Mouse (Mus musculus): Measurements from ENCODE around the gene Ppp4r1. TPM values are rescaled to one million over a fixed set of nuclear protein-coding genes. Genes with fewer than 3 reads are reported as not detected.

Ppp4r1 gene
- polyA plus RNA-seq, 1 experiment from 2014 or later: 14.2 TPM

DNA sequence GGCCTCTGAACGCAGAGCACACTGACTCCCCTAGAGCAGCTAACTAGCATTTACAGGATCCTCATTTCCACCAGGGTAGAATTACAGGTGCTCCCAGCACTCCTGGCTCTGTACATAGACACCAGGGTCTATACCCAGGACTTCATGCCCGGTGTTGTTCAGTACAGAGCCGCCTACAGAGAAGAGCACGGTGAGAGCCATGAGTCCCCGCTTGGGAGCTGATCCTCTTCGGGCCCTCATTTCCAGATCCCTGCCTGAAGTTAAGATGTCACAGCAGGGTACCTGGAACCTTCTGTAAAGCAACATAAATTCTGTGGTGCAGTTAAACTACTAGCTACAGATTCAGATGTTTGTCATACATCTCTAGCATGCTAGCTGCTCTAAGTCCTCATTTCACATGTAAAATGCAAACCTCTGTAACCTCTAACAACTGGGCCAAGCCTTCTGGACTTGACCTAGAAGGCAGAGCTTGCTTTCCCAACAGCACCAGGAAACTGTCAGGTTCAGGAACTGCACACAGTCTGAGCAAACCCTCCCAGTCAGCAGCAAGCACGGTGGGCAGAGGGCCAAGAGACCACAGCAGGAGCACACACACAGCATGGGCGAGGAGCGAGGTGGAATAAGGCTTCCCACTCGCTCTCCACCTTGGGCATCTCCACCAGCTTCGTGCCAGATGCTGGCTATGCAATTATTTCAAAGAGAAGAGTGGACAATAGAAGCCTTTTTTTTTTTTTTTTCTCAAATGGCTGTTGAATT is 65.5 kb downstream of the Ppp4r1 start:
- H3K27ac ChIP-seq (replicated peaks): no peak overlapping the region
- ATAC-seq (ENCODE audit: low FRiP score, low TSS enrichment) (no peak), DNase-seq (ENCODE audit: low spot score) (peak; percentile 44)
- no peak overlapping the region for H3K4me2 ChIP-seq (replicated peaks; ENCODE audit: low read depth)
- no peaks in the 10 kb centered on the region for H3K4me1 ChIP-seq (replicated peaks; ENCODE audit: control insufficient read depth, insufficient read depth)
- no peak for TF ChIP-seq CTCF (IDR thresholded peaks at IDR 0.05; ENCODE audit: low read depth)
- no peak for TF ChIP-seq EP300 (optimal IDR thresholded peaks at IDR 0.05)
- no peak overlapping the region for H3K9ac ChIP-seq (ENCODE audit: low read length)
- no peaks in the 10 kb centered on the region for H3K27me3 ChIP-seq (ENCODE audit: control insufficient read depth, insufficient read depth, low read length)
- no peaks in the 10 kb centered on the region for H3K9me3 ChIP-seq (ENCODE audit: control insufficient read depth, low read length)
- no peak overlapping the region for H3K4me3 ChIP-seq (ENCODE audit: low read depth, low read length)
- H3K36me3 ChIP-seq (ENCODE audit: control insufficient read depth, insufficient read depth, low read length): peaks cover 22% of the 10 kb centered on the region
- 80% methylated on average over 11 of the region's 11 CpGs for WGBS

DNA sequence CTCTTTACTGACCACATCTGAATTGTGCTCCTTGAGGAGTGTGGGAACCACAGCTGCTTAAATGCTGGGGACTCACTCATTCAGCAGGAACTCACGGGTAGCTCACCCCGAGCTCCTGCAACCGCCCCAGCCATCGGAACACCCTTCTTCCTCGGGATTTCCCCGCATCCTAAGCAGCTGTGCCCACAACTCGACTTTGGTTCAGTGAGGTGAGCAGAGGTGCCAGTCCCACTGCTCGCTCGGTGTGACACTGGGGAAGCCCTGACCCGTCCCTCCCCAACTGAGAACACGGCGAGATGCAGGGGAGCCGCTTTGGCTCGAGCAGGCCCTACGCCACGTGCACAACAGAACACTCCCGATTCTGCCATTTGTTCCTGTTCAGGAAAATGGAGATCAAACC is 68.1 kb downstream of the Ppp4r1 start:
- TF ChIP-seq EP300 (optimal IDR thresholded peaks at IDR 0.05) (no peak), CTCF (IDR thresholded peaks at IDR 0.05; ENCODE audit: low read depth) (no peak)
- Histone ChIP-seq H3K4me3 (ENCODE audit: low read depth, low read length) (no peak overlapping the region), H3K9me3 (ENCODE audit: control insufficient read depth, low read length) (no peaks in the 10 kb centered on the region), H3K4me1 (replicated peaks; ENCODE audit: control insufficient read depth, insufficient read depth) (no peaks in the 10 kb centered on the region), H3K36me3 (ENCODE audit: control insufficient read depth, insufficient read depth, low read length) (peaks cover 24% of the 10 kb centered on the region), H3K27ac (replicated peaks) (no peak overlapping the region), H3K4me2 (replicated peaks; ENCODE audit: low read depth) (no peak overlapping the region), H3K9ac (ENCODE audit: low read length) (no peak overlapping the region), H3K27me3 (ENCODE audit: control insufficient read depth, insufficient read depth, low read length) (no peaks in the 10 kb centered on the region)
- ATAC-seq (ENCODE audit: low FRiP score, low TSS enrichment) (no peak), DNase-seq (ENCODE audit: low spot score) (no peak)
- WGBS: 91% methylated on average over 17 of the region's 17 CpGs

DNA sequence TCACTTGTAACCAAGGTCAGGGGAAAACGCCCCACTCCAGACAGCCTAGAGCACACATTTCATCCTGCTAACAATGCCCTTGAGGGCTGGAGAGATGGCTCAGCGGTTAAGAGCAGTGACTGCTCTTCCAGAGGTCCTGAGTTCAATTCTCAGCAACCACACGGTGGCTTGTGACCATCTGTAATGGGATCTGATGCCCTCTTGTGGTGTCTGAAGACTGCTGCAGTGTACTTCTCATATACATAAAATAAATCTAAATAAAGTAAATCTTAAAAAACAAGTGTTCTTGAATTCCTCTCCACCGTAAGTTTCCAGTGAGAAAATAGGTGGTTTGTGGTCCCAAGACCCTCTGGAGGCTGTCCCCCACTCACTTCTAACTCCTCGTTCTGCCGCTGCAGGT is 69.4 kb downstream of the Ppp4r1 start:
- WGBS: 86% methylated on average over 6 of the region's 6 CpGs
- Histone ChIP-seq H3K27me3 (ENCODE audit: control insufficient read depth, insufficient read depth, low read length) (no peaks in the 10 kb centered on the region), H3K9me3 (ENCODE audit: control insufficient read depth, low read length) (no peaks in the 10 kb centered on the region), H3K36me3 (ENCODE audit: control insufficient read depth, insufficient read depth, low read length) (peaks cover 24% of the 10 kb centered on the region), H3K4me3 (ENCODE audit: low read depth, low read length) (no peak overlapping the region), H3K4me1 (replicated peaks; ENCODE audit: control insufficient read depth, insufficient read depth) (no peaks in the 10 kb centered on the region), H3K4me2 (replicated peaks; ENCODE audit: low read depth) (no peak overlapping the region), H3K27ac (replicated peaks) (no peak overlapping the region), H3K9ac (ENCODE audit: low read length) (no peak overlapping the region)
- ATAC-seq (ENCODE audit: low FRiP score, low TSS enrichment): no peak
- TF ChIP-seq EP300 (optimal IDR thresholded peaks at IDR 0.05) (no peak), CTCF (IDR thresholded peaks at IDR 0.05; ENCODE audit: low read depth) (peak; percentile 54)
- DNase-seq (ENCODE audit: low spot score): no peak

DNA sequence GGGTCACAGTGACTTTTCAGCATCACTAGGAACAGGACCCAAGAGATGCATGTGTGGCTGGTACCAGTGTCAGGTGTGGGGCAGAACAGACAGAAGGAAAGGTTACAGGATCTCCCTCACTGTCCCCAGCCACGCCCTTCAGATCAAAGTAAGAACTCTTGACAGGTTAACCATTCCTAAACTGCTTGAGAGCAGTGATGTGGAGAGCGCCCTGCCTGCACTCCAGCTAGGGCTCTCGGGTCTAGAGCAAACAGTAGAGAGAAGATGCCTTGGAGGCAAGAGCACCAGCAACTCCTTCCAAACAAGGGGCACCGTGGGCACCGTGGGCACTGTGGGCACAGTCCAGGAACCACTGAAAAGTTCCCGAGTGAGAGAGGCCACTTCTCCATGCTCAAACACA is 71.0 kb downstream of the Ppp4r1 start:
- ATAC-seq (ENCODE audit: low FRiP score, low TSS enrichment): no peak
- no peak for TF ChIP-seq CTCF (IDR thresholded peaks at IDR 0.05; ENCODE audit: low read depth)
- TF ChIP-seq EP300 (optimal IDR thresholded peaks at IDR 0.05): no peak
- H3K4me3 ChIP-seq (ENCODE audit: low read depth, low read length): no peak overlapping the region
- no peak overlapping the region for H3K27ac ChIP-seq (replicated peaks)
- DNase-seq (ENCODE audit: low spot score): no peak
- H3K27me3 ChIP-seq (ENCODE audit: control insufficient read depth, insufficient read depth, low read length): no peaks in the 10 kb centered on the region
- H3K9ac ChIP-seq (ENCODE audit: low read length): no peak overlapping the region
- H3K4me2 ChIP-seq (replicated peaks; ENCODE audit: low read depth): no peak overlapping the region
- H3K36me3 ChIP-seq (ENCODE audit: control insufficient read depth, insufficient read depth, low read length): peaks cover 29% of the 10 kb centered on the region
- no peaks in the 10 kb centered on the region for H3K4me1 ChIP-seq (replicated peaks; ENCODE audit: control insufficient read depth, insufficient read depth)
- WGBS: 75% methylated on average over 6 of the region's 6 CpGs
- no peaks in the 10 kb centered on the region for H3K9me3 ChIP-seq (ENCODE audit: control insufficient read depth, low read length)

DNA sequence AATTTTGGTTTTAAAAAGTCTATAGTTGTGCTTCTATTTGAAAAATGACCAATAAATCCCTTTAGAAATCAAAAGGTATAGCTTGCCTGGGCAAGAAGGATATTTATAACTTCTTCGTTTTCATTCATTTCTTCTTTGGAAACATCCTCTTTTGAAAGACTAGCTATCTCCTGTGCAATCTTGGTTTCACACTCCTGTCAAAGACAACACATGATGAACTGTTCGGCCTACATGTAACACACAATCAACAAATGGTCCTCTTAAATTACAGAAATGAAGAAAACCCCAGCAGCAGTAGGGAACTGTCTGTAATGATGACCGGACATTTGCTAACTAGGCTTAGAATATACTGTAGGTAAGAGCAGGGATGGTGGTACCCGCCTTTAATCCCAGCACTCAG is 71.6 kb downstream of the Ppp4r1 start:
- Histone ChIP-seq H3K27ac (replicated peaks) (no peak overlapping the region), H3K36me3 (ENCODE audit: control insufficient read depth, insufficient read depth, low read length) (peaks cover 30% of the 10 kb centered on the region), H3K9ac (ENCODE audit: low read length) (no peak overlapping the region), H3K4me1 (replicated peaks; ENCODE audit: control insufficient read depth, insufficient read depth) (no peaks in the 10 kb centered on the region), H3K9me3 (ENCODE audit: control insufficient read depth, low read length) (no peaks in the 10 kb centered on the region), H3K4me2 (replicated peaks; ENCODE audit: low read depth) (no peak overlapping the region), H3K27me3 (ENCODE audit: control insufficient read depth, insufficient read depth, low read length) (no peaks in the 10 kb centered on the region), H3K4me3 (ENCODE audit: low read depth, low read length) (no peak overlapping the region)
- DNase-seq (ENCODE audit: low spot score): no peak
- no peak for ATAC-seq (ENCODE audit: low FRiP score, low TSS enrichment)
- TF ChIP-seq EP300 (optimal IDR thresholded peaks at IDR 0.05) (no peak), CTCF (IDR thresholded peaks at IDR 0.05; ENCODE audit: low read depth) (no peak)
- WGBS: 73% methylated on average over 4 of the region's 4 CpGs

DNA sequence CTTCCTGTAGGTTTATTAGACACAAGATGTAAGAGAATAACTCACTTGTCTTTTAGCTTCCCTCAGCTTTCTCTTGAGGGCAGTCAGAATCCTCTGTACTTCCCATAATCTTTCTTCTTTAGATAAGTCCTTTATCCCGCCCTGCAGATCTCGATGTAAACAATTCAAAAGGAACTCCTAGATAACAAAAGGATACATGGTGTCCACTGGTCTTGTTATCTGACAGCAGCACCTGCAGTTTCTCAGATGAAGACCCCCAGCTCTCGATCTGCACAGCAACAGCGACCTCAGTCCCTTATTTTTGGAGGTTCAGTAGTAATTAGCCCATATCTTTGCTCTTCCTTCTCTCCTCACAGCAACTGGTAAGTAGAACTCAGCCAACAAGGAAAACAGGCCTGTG is 75.2 kb downstream of the Ppp4r1 start:
- no peak overlapping the region for H3K27ac ChIP-seq (replicated peaks)
- H3K9ac ChIP-seq (ENCODE audit: low read length): no peak overlapping the region
- TF ChIP-seq CTCF (IDR thresholded peaks at IDR 0.05; ENCODE audit: low read depth) (no peak), EP300 (optimal IDR thresholded peaks at IDR 0.05) (no peak)
- no peak overlapping the region for H3K4me3 ChIP-seq (ENCODE audit: low read depth, low read length)
- no peaks in the 10 kb centered on the region for H3K9me3 ChIP-seq (ENCODE audit: control insufficient read depth, low read length)
- no peak for ATAC-seq (ENCODE audit: low FRiP score, low TSS enrichment)
- H3K36me3 ChIP-seq (ENCODE audit: control insufficient read depth, insufficient read depth, low read length): peaks cover 16% of the 10 kb centered on the region
- WGBS: 45% methylated on average over 4 of the region's 4 CpGs
- DNase-seq (ENCODE audit: low spot score): no peak
- no peaks in the 10 kb centered on the region for H3K4me1 ChIP-seq (replicated peaks; ENCODE audit: control insufficient read depth, insufficient read depth)
- H3K27me3 ChIP-seq (ENCODE audit: control insufficient read depth, insufficient read depth, low read length): no peaks in the 10 kb centered on the region
- no peak overlapping the region for H3K4me2 ChIP-seq (replicated peaks; ENCODE audit: low read depth)

All from stomach, postnatal 0 days (tissue).